Mouse (Mus musculus) T-cell, adult 2 months (primary cell): ENCODE results near the gene Flcn.

Source experiments
- DNase-seq: peaks from one replicate; pipeline ENCODE4 v3.0.0; 2022; ENCODE audit warnings: low spot score

Flcn gene

DNA sequence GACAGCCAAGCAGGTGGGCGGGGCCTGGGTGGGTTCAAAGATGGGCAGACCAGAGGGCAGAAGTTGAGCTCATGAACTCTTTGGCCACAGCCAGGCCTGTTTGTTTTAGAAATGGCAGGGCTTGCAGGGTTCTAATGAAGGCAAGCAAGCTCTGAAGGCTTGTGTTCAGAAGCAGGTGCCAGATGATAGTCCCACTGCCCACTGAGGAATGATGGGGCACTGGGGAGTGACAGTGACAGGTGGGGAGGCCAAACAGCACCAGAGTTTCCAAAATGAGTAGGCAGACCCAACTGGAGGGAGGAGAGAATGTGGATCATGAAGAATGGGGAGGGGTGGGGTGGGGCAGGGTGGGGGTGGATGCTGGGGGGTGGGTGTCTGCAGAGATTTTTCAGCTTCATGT, 4.6 kb downstream of the Flcn start:
- DNase-seq: no peak

DNA sequence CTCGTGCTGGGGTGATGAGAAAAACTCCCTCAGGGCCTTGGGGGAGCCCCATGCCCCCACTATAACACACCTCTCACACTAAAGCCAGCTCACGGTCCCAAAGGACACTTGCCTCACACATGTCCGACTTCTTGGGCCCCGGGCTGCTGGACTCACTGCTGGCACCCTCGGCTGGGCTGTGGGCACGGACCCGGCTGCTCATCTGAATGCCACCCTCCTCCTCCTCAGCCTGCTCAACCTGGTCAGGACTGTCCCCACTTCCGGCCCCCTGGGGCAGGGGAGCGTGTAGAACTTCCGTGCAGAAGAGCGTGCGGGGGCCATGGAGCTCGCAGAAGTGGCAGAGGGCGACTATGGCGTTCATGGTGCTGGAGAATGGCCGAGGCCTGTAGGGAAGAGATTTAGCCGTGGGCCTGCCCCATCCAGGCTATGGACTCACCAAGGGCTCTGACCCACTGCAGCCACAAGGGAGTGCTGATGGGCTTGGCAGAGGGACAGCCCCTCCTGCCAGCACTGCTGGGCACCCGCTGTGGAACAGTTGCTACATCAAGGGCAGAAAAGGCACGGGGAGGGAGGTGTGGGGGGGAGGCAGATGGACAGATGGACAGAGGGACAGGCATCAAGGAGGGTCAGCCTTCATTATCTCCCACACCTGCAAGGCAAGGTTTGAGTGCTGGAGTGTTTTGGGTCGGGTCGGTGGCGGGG, 5.3 kb downstream of the Flcn start:
- DNase-seq: no peak

- DNase-seq: no peak
Observed at GRCm38 (mm10) chr11:59803516-59803915, 6.3 kb downstream of the Flcn start.

GRCm38 (mm10) chr11:59801881-59802280, 7.9 kb downstream of the Flcn start:
- DNase-seq: no peak

GRCm38 (mm10) chr11:59800412-59800811, 9.4 kb downstream of the Flcn start:
- no peak for DNase-seq

- DNase-seq: no peak
Observed at GRCm38 (mm10) chr11:59793390-59793789, 16.4 kb downstream of the Flcn start.

DNA sequence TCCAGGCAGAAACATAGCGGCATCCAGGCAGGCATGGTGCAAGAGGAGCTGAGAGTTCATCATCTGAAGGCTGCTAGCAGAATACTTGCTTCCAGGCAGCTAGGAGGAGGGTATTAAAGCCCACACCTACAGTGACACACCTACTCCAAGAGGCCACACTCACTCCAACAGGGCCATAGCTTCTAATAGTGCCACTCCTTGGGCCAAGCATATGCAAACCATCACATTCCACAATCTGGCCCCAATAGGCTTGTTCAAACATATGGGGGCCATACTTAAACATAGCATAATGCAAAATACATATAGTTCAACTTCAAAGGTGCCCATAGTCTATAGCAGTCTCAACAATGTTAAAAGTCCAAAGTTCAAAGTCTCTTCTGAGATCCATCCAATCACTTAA, 20.5 kb downstream of the Flcn start:
- DNase-seq: no peak

- peak; percentile 23 for DNase-seq
Observed at GRCm38 (mm10) chr11:59787199-59787781, 22.5 kb downstream of the Flcn start, which contains the start of gene Pld6. TSS of gene Pld6 (minus strand) at chr11:59787645.

DNA sequence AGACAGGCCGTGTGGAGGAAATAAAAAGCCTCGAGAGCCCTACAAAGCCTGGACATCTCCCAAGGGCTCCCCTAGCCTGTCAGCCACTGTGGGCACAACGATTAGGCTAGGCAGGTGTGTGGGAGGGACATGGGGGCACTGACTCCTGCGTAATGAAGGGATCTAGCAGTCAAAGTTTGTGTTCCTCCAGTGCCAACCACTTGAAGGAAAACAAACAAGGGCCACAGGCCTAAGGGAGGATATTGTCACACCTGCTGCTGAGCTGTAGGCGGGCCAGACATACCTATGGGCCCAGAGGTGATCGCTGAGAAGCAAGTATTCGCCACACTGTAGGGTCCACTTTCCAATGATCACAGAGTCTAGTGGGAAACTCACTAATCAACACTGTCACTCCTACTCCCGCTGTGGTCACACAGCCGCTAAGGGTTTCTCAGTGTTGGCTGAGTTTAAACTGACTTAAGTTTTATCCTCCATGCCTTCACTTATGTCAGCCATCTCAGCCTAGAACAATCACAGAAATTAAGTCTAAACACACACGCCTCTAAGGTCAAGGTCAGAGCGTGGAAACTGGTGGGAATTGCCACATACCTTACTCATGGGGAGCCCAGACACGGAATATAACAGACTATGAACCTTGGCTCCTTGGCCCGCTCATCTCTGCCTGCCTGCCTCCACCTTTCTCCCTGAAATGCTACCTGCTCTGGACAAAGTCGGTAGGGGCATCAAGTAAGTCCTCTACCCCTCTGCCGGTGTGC, 23.2 kb downstream of the Flcn start:
- no peak for DNase-seq

- DNase-seq: no peak
Observed at GRCm38 (mm10) chr11:59783591-59783990, 26.2 kb downstream of the Flcn start.

- no peak for DNase-seq
Observed at GRCm38 (mm10) chr11:59782091-59782590, 27.7 kb downstream of the Flcn start.

- DNase-seq: no peak
Observed at GRCm38 (mm10) chr11:59780241-59780640, 29.6 kb downstream of the Flcn start.

DNA sequence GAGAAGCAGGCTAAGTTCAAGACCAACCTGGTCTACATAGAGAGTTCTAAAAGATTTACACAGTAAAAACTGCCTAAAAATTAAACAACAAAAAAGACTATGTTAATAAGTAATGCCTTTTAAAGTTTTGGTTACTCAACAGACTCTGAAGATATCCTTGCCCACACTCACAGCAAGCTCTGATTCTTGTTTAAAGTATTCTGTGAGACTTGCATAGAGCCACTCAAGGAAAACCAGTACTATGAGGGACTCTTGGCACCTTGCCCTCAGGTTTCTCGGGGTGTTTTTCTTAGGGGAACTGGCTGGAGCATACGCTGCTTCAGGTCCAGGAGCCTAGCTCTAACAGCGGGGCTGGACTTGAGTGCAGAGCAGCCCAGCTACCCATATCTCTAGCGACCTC, 30.4 kb downstream of the Flcn start:
- DNase-seq: no peak

DNA sequence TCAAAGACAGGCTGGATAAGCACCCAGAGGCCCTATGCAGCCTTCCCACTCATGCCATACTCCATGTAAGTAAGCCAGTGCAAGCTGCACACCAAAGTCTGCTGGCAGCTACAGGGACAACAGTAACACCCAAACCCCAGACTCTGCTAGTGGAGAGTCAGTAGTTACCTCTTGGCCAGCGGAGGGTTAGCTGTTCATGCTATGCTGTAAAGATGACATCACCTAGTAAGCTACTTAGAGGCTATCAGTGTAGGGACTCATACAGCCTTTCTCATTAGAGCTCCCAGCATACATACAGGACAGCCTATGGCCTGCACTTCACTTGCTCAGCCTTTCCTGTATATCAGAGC, 31.0 kb downstream of the Flcn start:
- no peak for DNase-seq

- peak; percentile 67 for DNase-seq
Observed at GRCm38 (mm10) chr11:59778181-59778873, 31.5 kb downstream of the Flcn start.

- no peak for DNase-seq
Observed at GRCm38 (mm10) chr11:59777259-59777658, 32.6 kb downstream of the Flcn start.

GRCm38 (mm10) chr11:59775435-59776148, 34.2 kb downstream of the Flcn start:
- no peak for DNase-seq

DNA sequence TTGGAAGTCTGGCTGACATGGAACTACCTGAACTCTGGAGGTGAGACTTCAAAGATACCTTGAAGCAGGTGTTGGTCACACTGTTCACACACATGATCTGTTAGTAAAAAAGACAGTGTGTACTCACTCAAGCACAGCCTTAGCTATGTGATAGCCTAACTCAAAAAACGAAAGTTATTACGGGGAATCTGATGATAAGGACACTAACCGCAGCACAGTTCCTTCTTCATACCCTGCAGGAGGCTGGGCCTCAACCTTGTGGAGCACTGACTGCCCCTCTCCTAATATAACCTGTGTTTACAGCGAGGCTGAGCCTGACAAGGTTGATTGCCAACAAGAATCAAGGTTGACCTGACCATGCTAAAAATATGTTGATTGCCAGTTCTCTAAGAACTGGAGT, 35.3 kb downstream of the Flcn start:
- no peak for DNase-seq

DNA sequence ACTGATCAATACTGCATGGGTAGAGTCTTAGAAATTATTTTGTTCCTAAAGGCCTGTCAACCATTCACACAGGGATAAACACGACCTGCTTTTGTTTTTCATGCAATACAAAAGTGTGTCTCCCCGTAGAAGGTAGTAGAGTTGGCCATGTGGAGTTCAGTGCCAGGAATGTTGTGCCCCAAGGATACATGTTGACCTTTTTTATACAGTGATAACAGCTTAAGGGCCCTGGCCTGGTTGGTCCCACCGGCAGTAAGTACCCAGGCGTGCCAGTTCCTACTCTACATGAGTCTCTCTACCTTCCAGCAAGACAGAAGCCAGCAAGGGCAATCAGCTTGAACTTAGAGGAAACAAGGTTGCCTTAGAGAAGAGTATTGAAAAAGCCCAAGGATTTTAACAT, 36.9 kb downstream of the Flcn start:
- no peak for DNase-seq

GRCm38 (mm10) chr11:59772291-59772690, 37.5 kb downstream of the Flcn start:
- no peak for DNase-seq

- DNase-seq: no peak
Observed at GRCm38 (mm10) chr11:59770753-59771152, 39.1 kb downstream of the Flcn start.

GRCm38 (mm10) chr11:59769738-59770137, 40.1 kb downstream of the Flcn start:
- DNase-seq: no peak
